Mouse (Mus musculus) spleen, adult 18-20 months (tissue): ENCODE measurements at regions not wholly inside any gene's neighbourhood (a gene's known extent, or its start where the extent isn't known, plus 50 kb on each side); places are given as distances from the start of the nearest gene placed in this dataset.

Source experiments
- DNase-seq, 2 experiments: peaks; one replicate each; pipeline ENCODE4 v3.0.0; 2022; ENCODE audit warnings: mixed read lengths in 2 of 2

DNA sequence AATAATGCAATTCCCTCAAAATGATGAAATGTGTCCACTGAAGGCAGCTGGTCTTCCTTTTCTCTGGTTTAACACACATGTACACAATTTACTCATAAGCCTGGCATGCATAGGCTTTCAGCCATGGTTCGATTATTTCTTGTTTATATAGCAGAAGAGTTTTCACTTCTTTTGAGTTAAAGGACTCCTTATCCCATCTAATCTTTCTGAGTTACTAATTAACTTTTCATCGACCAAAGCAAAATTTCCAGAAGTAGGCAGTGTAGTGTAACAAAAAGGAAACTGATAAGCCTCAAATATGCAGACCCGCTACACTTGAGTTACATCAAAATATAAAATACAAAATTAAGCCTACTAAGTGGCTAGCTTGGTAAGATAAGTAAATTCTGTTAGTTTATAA is 620.5 kb upstream of the Akr1e1 start:
- DNase-seq, result no peak

DNA sequence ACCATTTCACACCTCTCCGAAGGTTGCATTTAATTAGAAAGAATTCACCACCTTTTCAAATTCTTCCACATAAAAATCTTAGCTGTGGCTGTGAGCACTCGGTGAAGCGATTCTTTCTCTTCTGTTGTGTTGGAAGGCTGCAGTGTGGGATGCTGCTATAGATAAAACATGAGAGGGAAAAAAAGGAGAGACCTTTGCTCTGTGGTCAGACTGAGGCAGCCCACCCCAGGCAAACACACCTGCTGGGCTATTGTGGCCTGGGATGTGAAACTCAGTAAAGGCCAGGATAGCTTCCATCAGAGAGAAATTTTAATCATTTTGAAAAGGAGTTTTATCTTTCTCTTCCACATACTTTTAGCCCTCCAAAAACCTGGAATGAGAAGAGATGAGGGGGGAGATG is 625.3 kb upstream of the Akr1e1 start:
- DNase-seq, result no peak

DNA sequence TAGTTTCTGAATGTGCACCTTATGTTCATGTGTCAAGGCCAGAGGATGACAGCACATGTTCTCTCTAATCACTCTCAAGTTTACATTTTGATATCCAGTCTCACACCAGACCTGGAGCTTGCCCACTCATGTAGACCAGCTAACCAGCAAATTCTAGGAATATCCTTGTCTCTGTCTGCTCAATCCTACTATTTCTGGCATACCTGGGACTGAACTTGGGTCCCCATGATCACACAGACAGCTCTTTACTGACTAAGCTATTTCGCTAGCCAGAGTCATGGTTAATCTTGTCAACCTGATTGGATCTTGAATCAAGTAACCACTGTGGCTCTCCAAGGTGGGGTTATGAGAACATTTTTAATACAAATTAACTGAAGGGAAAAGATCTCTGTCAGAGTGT is 625.9 kb upstream of the Klf6 start:
- DNase-seq, result no peak

DNA sequence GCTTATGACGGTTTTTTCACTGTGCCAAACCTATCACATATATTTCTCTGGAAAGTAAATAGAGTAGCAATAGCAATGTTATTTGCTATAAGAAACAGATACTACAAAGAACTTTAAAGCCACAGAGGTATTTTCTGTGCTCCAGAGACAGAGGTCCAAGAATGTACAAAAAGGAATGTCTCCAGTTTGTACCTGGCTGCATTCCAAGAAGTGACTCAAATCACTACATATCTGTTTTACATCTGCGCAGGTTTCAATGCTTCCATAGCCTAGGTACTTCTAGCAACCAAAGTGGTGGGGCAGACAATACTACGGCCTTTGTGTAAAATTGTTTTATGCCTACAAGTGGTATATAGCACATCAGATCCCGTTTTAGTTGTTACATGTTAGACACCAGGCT is 620.7 kb upstream of the Klf6 start:
- DNase-seq, result no peak

DNA sequence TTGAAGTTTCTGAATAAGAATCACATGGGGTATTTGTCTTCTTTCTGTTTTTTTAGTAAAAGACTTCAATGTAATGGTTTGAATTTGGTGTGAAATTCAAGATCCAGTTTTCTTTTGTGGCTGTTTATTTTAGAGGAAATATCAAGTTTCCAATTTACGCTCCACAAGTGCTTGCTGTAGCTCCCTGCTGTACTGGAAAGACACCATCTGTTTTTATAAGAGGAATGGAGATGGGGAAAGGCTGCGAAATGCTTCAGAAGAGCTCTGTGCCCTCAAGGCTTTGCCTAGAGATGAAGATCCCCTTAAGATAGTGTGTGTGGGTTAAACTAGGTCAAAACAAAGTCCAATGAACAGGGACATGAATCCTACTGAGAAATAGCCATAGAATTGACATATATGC is 618.5 kb upstream of the Klf6 start:
- no peak for DNase-seq

DNA sequence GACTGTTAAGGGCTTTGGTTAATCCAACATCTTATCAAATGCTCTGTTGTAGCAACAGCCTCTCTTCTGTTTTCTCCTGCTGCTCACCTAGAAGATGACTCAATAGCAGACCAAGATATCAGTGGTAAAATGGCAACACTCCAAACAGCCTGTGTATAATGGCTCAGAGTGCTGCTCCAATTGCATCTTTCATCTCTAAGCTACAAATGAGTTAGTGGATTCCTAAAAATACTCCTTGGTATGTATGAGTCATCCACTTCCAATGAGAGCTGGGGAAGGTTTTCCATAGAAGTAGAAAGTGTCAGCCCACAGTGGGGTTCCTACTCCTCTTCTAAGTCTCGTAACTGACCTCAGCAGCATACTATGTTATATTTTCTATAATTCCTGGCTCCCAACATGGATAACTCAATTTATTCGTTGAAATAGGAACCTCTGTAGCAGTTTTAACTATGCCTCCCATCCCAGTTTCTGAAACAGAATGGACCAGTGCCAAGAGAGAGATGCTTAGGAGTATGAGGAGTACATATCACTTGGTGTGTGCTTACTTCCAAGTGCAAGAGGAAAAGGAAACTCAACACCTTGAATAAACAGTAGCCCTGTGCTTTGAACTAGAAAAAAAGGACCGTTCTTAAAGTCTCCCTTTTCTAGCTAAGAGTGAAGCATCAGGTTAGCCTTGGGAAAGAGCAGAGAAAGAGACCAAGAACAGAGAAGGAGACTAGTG is 612.5 kb upstream of the Klf6 start:
- DNase-seq, result no peak

DNA sequence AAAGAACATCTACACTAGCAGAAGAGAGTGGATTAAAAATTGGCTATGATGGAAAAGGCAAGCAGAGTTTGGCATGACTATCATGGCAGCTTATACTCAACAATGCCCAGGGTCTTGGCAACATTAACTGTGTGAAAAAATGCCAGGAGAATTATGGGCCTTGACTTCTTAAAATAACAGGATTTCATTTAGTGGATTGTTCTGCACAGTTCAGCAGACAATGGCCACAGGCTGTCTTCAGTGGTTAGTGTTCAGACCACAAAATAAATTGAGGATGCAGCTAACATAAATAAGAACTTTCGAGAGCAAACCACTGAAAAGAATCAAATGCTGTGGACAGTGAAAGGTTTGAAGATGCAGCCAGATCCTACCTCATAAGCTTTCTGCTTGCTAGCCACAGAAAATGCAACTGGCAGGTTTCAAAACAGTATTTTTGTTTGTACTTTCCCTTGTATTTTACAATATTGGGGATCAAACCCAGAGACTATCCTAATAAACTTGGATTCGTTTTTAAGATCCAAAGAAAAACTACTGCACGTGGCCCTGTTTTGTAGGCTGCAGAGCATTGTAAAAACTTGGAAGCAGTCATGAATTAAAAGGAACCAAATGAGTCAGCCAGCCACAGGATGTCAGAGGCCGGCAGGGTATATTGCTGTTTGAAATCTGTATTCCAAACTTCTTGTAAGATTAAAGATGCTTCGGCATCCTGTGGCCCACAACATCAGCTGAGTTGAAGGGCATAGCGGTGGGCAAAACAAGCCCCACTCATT is 603.2 kb upstream of the Klf6 start:
- DNase-seq, result no peak

DNA sequence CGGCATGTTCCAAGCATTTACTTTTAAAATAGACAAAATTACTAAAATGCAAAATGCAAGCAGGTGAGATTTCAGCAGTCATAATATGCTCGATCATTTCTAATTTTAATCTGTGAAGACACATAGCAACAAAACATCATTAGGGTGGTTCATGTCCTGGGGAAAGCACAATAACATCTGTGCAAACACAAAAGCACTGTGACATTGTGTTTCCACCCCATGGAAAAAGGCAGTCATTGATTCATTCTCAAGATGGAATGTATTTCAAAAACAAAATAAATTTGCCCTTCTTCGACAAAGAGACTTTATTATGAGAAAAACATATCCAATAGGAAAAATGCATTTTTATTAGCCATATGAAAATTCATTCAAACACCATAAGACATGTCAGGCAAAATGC is 601.5 kb upstream of the Klf6 start:
- no peak for DNase-seq

DNA sequence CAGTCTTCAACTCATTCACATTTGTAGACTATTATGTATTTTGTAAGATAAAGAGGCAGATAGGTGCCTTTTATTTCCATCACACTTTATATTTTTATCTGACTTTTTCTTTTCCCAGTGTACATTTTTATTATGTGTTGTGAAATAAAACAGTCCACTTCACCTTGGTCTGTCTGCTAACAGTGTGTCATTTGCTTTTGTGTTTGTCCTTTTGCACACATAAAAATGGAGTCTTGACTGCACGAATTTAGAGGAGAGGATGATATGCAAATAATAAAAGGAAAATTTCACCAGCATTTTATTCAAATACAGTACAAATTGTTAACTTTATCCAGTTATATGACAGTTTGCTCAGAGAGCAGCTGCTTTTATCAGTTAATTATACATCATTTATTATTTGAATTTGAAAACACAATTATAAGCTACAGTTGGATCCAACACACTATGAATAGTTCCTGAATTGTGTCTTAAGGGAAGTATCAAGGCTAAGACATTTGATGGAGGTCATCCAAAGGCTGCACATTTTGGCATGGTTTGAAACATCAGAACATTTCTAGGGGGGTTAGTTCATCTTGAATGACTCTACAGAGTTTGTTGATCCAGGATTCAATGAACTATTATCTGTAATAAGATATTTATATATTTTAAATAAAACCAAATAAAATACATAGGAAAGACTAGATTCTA is 588.6 kb upstream of the Klf6 start:
- DNase-seq, result no peak

DNA sequence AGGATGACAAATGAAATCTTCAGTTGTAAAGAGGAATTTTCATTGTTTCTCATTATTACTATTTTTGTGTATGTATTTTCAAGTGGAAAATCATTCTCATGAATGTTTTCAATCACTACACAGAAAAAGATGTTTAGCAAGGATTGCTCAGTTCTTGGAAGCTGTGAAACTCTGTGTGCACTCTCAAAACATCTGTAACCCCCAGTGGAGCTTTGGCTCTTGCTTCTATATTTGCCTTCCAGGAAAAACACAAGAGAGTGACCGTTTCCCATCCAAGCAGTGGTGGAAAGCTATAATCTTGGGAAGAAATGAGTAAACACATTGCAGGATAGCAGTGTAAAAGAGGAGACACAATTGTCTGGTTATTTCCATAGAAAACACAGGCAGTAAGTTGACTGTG is 584.7 kb upstream of the Klf6 start:
- no peak for DNase-seq

DNA sequence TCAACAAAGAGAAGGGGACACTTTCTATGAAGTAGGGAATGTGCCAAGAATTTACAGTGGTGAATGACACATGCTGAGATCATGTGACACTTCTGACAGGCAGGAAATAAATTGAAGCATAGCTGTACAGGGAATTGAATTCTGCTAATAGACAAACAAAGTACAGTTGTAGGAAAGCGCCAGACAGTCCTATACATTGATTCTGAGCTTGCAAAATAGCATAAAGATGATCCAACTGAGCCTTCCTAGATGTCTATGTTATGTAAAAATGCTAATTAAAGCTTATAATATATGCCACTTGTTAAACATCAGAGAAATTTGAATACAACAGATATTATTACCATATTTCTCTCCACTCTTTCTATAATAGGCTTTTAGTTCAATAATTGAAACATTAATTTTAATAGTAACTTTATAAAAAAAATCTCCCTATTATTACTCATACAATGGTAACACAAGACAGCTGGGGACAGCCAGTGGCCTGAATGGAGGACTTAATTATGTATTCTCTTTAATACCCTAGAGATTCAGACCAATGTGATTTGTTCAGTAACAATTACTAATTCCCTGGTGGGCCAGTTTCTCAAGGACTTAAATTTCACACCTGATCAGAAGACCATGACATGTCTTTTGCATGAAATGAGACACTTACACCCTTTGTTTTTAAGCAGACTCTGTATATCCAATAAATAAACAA is 571.4 kb upstream of the Klf6 start:
- no peak for DNase-seq

DNA sequence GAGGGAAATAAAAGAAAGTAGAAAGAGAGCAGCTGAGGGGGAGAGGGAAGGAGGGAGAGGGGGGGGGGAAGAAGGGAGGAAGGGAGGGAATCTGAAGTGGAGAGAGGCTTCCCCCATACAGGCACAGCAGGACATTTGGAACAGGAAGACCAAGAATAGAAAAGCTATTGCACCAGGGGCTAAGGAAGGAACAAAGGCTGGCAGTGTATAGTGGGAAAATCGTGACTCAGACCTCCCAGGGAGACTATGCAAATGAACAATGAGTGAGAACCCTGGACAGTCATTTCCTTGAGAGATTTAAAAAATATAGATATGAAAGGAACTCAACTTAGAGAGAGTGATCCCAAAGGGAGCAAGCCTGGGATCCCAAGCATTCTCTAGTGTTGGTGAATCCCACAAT is 559.1 kb upstream of the Klf6 start:
- DNase-seq, result no peak

DNA sequence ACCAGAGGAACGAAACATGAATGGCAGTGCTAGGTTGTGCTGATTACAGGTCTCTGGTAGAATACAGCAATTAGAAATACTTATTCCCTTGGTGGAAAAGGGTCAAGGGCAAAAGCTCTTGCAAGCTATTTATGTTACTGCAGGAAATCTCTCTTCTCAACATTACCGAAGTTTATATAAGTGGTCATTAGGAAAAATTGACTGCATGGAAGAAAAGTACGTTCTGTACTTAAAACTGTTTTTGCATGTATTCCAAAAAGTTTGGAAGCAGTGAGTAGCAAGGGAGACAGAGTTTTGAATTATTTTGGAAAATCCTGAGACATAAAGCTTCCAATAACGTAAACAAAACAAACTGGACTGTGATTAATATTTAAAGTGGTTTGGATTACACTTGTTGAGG is 554.6 kb upstream of the Klf6 start:
- no peak for DNase-seq

DNA sequence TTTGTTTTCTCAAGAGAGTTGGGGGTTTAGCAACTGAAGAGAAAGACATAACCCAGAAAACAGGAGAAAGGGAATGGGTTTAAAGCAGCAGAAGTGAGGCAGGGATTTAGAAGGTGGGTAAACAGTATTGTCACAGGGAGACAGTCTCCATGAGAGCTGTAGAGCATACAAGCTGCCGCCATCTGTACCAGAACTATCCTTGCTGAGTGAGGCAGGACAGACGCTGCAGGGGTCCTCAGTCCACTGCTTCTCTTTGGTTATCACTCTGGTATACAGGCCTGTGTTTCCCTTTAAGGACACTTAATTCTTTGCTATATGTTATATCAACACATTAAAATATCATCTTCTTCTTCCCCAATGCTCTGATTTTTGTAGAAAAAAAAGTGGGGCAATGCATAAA is 548.0 kb upstream of the Klf6 start:
- DNase-seq, result no peak

DNA sequence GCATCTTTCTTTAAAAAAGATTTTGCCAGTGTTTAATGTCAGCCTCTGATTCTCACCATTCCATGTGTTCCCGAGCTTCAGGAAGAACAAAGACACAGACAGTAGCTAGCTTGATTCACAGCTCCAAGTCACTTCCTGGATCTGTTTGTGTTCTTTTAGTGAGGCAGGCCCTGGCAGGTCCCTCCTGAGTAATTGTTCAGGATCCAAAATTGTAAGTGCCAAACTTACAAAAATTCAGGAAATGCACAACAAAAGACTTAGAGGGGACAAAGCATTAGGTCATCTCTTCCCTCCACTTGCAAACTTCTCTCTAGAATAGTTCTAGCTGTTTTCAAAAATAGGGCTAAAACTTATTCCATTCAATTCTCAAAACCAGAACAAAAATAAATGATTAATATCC is 546.3 kb upstream of the Klf6 start:
- no peak for DNase-seq

DNA sequence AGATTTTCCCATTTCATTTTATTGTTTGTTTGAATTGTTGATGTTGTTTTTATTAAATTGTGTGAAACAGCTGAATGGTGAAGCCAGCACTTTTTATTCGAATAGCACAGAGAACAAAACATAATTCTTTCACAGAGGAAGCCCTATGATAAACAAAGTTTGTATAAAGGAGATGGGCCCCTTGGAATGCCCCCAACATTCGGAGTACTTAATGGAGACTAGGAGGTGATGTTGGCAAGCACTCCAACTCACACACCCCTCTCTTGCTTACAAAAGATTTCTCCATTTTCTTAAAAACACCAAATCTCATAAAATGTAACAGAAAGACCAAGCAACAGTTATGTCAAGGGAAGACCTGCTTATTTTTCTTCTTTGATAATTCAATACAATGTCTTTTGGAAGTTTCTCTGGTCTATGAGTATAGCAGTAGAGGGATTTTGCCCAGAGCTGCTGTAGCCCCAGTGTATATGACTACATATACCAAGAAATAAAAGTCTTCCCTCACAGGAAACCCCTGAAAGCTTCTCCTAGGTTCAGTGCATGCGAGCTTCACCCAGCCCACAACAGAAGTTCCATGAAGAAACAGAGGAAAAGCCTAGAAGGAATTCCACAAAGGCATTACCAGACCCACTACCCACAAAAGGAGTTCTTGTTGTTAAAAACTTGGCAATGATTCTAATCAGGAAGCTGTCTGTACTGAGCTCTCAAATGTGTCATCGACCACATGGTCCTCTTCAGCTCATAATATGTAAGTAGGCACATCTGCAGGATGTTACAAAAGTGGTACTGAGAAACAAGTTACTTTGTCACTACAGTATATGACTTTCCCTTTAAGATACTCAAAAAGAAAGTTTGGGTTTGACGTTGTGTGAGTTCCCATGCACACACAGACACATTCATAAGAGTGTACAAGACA is 543.1 kb upstream of the Klf6 start:
- DNase-seq, result no peak

DNA sequence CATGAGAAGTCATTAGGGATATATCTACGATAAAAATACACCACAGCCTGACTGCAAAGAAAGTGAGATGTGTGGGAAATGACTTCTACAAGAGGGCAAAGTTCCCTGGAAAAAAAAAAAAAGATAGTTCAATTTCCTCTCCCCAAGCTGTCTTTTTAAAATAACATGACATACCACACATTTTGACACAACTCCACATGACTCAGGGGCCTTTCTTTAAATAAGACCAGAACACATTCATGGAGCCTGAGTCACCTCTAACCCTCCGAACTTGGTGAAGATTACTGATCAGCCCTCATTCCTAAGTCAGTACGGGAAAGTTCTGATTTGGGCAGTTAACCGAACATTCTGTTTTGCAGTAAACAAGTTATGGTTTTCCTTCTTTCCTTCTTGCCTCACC is 515.6 kb upstream of the Klf6 start:
- DNase-seq, result no peak

DNA sequence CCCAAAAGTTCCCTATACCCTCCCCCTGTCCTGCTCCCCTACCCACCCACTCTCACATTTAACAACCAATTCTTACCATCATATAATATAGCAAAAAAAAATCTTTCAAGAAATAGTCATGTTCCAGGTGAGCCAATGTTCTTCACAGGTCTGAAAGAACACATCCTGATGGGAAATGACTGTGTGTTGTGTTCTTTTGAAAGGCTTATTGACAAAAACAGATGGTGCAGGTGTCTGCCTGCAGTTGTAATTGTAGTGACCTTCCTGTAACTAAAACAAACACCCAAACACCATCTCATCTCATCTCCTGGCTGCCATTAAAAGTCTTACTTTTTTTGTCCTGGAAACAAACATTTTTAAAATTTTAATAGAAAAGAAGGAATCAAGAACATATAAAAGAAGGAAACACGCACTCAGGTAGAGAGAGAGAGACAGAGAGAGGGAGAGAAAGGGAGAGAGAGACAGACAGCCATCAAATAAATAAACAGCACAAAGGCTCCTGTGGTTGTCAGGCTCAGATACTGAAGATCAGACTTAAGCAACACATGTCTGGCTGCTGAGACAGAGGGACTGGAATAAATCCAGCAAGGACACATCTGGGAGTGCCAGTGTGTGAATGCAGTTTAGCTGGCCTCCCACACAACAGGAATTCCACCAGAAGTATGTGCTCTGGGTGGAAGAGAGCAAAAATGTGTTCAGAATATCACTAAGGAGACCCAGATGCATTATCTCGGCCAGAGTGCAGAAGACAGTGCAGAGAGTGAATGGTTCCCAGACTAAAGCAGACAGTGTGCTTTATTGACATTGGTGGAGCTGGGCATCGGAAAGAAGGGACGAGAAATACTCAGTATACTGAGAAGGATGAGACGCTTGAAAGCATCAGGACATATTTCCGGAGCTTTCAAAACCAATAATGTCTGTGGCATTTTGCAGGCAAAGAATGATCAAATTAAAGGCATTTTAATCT is 513.5 kb upstream of the Klf6 start:
- no peak for DNase-seq

DNA sequence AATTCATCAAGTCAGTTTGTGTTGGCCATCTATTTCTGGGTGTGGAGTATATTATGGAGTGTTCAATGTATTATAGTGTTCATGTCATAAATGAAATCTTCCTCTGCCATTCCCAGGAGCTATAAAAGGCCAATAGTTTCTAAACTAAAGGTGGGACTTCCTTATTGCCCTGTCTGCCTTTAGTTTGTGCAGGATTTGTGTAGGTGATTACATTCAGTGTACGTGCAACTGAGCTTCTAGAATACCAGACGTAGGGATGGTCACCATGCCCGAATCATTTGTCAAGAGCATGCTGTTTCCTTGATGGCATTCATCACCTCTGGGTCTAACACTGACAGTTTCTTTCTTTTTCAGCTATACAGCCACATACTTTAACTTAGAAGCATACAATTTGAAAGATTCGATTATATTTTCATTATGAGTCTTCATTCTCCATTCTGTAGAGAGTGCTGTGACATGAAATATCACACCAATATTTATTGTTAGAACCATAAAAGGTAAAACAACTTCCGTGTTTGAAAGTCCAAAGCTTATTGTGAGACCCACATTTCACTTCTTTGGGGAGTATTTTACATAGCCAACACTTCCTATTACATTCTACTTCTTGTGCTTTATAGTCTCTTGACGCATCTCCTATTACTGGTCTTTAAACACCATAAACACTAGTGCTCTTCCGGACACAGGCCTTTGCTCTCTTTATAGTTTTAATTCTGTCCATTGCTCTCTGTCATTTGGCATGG is 494.1 kb upstream of the Klf6 start:
- DNase-seq, result no peak

DNA sequence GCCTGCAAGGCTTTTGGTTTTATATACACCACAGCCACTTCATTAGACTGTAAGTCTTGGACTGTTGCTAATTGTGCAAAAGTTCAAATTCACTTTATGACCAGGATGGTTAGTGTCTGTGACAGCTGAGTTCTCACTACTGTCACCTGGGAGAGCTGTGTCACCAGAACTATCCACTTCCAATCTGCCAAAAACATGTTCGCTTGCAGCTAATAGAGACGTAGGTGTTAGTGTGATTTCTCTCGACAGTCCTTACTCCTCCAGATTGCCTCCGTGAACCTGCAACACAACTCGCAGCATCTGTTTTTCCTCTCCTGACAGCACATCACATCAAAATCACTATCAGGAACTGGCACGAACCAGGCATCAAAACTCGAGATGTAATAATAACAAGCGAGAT is 491.3 kb upstream of the Klf6 start:
- no peak for DNase-seq
